Mouse (Mus musculus) erythroid progenitor cell, adult 5-6 weeks (primary cell): ENCODE results near the gene Krtap9-3. TPM values are rescaled to one million over a fixed set of nuclear protein-coding genes. Genes with fewer than 3 reads are reported as not detected.
"Not testable (repeated sequence)": the region's sequence is repeated elsewhere in the genome, so short reads cannot be mapped to it uniquely, and the experiment has no call there.

Source experiments
- ATAC-seq: replicated peaks from 2 replicates; pipeline ENCODE4 v1.8.0; 2016; ENCODE audit warnings: moderate number of reproducible peaks, mild to moderate bottlenecking, moderate TSS enrichment, inconsistent platforms; ENCODE audit not compliant: poor library complexity, low FRiP score, severe bottlenecking
- total RNA-seq, 2 experiments: library from RNA; stranded (forward) in 1 of 2; stranded (reverse) in 1 of 2; fragments of 150-400 nt in 1 of 2; fragments of 186-747, 209-891 nt in 1 of 2; gene quantifications; 2 replicates each; pipeline versions ENCODE4 v1.2.3 to v1.2.4; 2015 to 2017; ENCODE audit warnings: low replicate concordance in 2 of 2

Gene Krtap9-3
- not detected in 2 replicates for total RNA-seq (2015; ENCODE audit: low replicate concordance)
- total RNA-seq (2017; ENCODE audit: low replicate concordance) = not detected in 2 replicates

- not testable (repeated sequence) for ATAC-seq
These were observed at the start of gene Krtap9-3 for GRCm38 (mm10) chr11:99597742-99598141. Gene Krtap9-3 (minus strand): TSS chr11:99598105.

DNA sequence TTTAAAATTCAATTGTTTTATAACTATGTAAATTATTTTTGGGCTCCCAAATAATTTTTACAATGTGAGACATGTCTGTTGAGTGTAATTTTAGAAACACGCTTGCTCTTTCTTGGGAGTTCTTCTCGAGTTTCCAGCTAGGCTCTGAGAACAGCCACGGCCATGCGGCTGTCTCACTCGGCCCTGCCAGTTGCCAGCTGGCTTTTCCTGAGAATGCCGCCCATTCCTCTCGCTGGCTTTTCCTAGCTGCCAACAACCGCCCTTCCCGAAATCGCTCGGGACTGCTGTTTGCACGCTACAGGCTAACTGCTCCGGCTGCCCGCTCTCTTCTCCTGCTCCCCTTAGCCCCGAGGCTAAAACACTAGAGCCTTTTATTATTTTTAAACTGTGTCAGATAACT is 48.5 kb upstream of the Krtap9-3 start:
- no peak for ATAC-seq

GRCm38 (mm10) chr11:99644351-99644750 is 46.4 kb upstream of the Krtap9-3 start:
- no peak for ATAC-seq

DNA sequence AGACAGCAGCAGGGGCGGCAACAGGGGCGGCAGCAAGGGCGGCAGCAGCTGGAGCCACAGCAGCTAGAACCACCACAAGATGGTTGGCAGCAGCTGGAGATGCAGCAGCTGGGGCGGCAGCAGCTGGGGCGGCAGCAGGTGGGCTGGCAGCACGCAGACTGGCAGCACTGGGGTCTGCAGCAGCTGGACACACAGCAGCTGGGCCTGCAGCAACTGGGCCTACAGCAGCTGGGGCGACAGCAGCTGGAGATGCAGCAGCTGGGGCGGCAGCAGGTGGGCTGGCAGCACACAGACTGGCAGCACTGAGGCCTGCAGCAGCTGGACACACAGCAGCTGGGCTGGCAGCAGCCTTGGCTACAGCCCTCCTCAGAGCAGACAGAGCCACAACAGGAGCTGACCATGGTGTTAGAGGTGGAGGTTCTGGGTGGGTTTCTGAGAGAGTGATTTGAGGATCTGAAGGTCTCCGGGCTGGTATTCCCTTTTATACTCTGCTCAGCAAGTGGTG is 45.8 kb upstream of the Krtap9-3 start, which contains the start of gene Krtap4-7:
Gene Krtap4-7 (minus strand): TSS at position 455 of the 505 bp plus-strand sequence.
- ATAC-seq = not testable (repeated sequence)

DNA sequence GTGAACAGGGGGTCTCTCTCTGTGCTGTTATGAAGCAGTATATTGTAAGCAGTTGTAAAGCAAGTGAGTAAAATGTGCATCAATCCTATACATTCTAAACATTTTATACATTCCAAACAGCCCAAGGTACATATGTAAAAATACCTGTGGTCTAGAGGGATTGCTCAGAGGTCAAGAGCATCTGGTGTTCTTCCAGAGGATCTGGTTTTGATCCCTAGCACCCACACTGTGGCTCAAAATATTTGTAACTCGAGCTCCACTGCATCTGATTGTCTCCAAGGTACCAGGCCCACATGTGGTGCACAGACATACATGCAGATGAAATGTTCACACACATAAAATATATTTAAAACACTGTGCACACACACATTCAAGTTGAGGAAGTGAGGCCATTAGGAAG is 43.0 kb upstream of the Krtap9-3 start:
- no peak for ATAC-seq

GRCm38 (mm10) chr11:99637086-99637485 is 39.2 kb upstream of the Krtap9-3 start:
- no peak for ATAC-seq

DNA sequence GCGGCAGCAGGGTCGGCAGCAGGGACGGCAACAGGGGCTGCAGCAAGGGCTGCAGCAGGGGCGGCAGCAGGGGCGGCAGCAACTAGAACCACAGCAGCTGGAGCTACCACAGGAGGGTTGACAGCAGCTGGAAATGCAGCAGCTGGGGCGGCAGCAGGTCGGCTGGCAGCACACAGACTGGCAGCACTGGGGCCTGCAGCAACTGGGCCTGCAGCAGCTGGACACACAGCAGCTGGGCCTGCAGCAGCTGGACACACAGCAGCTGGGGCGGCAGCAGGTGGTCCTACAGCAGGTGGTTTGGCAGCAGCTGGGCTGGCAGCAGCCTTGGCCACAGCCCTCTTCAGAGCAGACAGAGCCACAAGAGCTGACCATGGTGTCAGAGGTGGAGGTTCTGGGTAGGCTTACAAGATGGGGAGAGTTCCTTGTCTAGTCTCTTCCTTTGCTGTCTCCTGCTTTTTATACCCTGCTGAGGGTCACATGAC is 36.8 kb upstream of the Krtap9-3 start, which contains the start of gene Krtap4-2:
Gene Krtap4-2 (minus strand): TSS at position 432 of the 482 bp plus-strand sequence.
- ATAC-seq = no peak

- ATAC-seq = no peak
These were observed 35.4 kb upstream of the Krtap9-3 start for GRCm38 (mm10) chr11:99633293-99633692.

DNA sequence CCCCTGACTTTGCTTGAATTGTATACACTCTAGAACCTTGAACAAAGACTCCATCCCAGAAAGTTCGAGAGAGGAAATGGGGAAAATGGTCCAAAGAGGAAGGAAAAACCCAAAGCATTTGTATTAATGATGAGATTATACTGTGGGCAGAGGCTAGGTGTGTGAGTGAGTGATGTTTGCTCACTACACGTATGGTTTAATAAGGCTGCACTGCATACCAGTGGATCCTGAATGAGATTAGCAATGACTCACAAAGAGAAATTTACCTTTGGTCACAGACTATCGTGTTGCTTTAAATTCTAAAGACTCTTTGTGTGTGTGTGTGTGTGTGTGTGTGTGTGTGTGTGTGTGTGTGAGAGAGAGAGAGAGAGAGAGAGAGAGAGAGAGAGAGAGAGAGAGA is 33.0 kb upstream of the Krtap9-3 start:
- ATAC-seq = no peak

DNA sequence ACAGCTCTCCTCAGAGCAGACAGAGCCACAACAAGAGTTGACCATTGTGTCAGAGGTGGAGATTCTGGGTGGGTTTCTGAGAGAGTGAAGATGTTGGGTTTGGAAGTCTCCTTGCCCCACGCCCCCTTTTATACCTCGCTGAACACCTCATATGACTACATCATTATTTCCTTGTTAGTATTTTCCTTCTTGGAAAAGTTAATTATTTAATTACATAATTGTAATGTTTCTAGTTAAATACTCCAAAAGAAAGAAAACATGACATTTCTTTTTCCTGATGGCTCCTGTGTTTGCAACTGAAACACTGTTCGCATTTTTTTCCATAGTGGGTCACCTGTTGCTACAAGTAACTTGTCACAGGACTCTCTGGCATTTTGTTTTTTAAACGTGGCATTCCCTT is 30.2 kb upstream of the Krtap9-3 start, which contains the start of gene Krtap4-1:
Gene Krtap4-1 (minus strand): TSS at position 101 of the 400 bp plus-strand sequence.
- no peak for ATAC-seq

- ATAC-seq = no peak
These were observed 22.4 kb upstream of the Krtap9-3 start, which contains the start of gene Gm11562 for GRCm38 (mm10) chr11:99620335-99620734. Gene Gm11562 (minus strand): TSS chr11:99620435.

GRCm38 (mm10) chr11:99614796-99615363 is 17.0 kb upstream of the Krtap9-3 start, which contains the start of gene Krtap2-4:
Gene Krtap2-4 (minus strand): TSS chr11:99614846.
- no peak for ATAC-seq

- ATAC-seq = not testable (repeated sequence)
These were observed 12.2 kb upstream of the Krtap9-3 start, which contains the start of gene Gm11937 for GRCm38 (mm10) chr11:99610089-99610488. Gene Gm11937 (minus strand): TSS chr11:99610189.

GRCm38 (mm10) chr11:99609126-99609525 is 11.2 kb upstream of the Krtap9-3 start:
- ATAC-seq = no peak

GRCm38 (mm10) chr11:99603208-99603607 is 5.3 kb upstream of the Krtap9-3 start, which contains the start of gene Gm11938:
Gene Gm11938 (minus strand): TSS chr11:99603308.
- not testable (repeated sequence) for ATAC-seq

DNA sequence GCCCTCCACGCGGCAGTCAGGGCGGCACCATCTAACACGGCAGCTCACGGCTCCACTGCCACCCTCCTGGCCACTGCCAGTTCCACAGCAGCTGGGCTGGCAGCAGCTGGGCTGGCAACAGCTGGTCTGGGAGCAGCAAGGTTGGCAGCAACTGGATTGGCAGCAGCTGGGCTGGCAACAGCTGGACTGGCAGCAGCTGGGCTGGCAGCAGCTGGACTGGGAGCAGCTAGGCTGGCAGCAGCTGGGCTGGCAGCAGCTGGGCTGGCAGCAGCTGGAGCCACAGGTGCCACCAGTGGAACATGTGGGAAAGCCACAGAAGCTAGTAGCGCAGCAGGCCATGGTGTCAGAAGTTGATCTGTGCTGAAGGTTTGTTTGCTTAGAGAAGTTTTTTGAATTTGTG is 6.9 kb downstream of the Krtap9-3 start, which contains the start of gene Krtap1-3:
Gene Krtap1-3 (minus strand): TSS at position 359 of the 400 bp plus-strand sequence.
- no peak for ATAC-seq

DNA sequence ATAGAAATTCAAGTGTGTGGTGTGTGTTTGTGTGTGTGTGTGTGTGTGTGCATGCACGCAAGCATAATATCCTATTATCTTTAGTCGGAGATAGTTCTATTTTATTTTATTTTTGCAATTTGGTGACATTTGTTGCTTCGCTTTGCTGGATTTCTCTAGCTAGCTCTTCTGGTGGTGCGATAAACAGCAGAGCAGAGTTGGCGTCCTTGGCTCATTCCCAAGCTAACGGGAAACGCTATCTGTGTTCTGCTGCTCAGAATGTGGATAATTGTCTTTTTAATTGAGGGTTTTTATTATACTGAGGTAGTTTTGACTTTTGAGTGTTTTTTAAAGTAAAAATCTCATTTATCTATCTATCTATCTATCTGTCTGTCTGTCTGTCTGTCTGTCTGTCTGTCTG is 12.8 kb downstream of the Krtap9-3 start:
- ATAC-seq = no peak

DNA sequence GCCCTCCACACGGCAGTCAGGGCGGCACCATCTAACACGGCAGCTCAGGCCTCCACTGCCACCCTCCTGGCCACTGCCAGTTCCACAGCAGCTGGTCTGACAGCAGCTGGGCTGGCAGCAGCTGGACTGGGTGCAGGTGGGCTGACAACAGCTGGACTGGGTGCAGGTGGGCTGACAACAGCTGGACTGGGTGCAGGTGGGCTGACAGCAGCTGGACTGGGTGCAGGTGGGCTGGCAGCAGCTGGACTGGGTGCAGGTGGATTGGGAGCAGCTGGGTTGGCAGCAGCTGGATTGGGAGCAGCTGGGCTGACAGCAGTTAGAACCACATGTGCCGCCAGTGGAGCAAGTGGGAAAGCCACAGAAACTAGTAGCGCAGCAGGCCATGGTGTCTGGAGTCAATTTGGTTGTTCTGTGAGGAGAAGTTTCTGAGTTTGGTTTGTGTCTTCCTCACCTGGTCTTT is 14.6 kb downstream of the Krtap9-3 start, which contains the start of gene Krtap1-4:
Gene Krtap1-4 (minus strand): TSS at position 410 of the 460 bp plus-strand sequence.
- ATAC-seq = no peak

DNA sequence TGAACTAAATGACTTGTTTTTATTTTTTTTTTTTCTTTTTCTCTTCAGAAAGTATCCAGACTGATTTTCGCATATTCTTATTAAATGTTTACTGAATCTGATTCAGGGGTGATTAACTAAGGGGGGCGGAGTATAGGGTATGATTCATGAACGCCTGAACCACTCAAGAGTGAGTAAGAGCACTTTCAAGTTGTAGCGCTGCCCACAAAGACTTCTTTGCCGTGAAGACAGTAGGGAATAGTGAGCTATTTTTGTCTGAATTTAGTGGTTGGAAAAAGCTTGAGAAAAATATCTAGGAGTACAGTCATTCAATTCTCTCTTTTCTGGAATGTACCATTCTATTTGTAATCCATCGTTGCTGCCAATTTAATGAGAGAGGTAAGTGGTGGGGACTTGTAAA is 16.3 kb downstream of the Krtap9-3 start:
- no peak for ATAC-seq

- no peak for ATAC-seq
These were observed 16.9 kb downstream of the Krtap9-3 start for GRCm38 (mm10) chr11:99581051-99581450.

DNA sequence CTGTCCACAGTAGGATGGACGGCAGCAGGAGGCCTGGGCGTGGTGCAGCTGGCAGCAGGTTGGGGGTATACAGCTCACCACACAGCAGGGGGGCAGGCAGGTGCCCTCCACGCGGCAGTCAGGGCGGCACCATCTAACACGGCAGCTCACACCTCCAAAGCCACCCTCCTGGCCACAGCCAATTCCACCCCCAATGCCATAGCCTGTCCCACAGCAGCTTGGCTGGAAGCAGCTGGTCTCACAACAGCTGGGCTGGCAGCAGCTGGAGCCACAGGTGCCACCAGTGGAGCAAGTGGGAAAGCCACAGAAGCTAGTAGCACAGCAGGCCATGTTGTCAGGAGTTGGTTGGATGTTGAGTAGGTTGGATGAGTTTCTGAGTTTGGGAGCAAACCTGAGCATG is 17.3 kb downstream of the Krtap9-3 start, which contains the start of gene Krtap1-5:
Gene Krtap1-5 (minus strand): TSS at position 381 of the 400 bp plus-strand sequence.
- ATAC-seq = no peak
